In genomic region chr13:104502406-104502805, GRCm38 (mm10) we compare ENCODE assay signal across 20 mouse cellular contexts.
"Had no signal": no experiment of that assay in that cellular context is flagged by ENCODE, and none has a peak within 500 bp of the region (broad histone marks: within the 10 kb centered on the region; RNA-seq: fewer than 3 reads in every experiment).

No protein-coding gene starts in this region.

- H3K4me1 ChIP-seq: liver, embryonic 15.5 days; midbrain, embryonic 10.5 days; midbrain, embryonic 13.5 days; midbrain, embryonic 15.5 days; neural tube, embryonic 12.5 days had no signal

- H3K36me3 ChIP-seq: liver, embryonic 15.5 days; lung, embryonic 15.5 days; midbrain, embryonic 10.5 days; midbrain, embryonic 13.5 days; midbrain, embryonic 15.5 days; neural tube, embryonic 12.5 days had no signal

- H3K9ac ChIP-seq: liver, embryonic 15.5 days; liver, postnatal 0 days; lung, embryonic 15.5 days; midbrain, embryonic 13.5 days; midbrain, embryonic 15.5 days; neural tube, embryonic 12.5 days had no signal

- H3K27me3 ChIP-seq: liver, embryonic 15.5 days; lung, embryonic 15.5 days; midbrain, embryonic 13.5 days; midbrain, embryonic 15.5 days; neural tube, embryonic 12.5 days had no signal

- ATAC-seq: liver, postnatal 0 days; lung, postnatal 0 days; midbrain, embryonic 13.5 days; midbrain, embryonic 15.5 days had no signal

- H3K4me2 ChIP-seq: liver, embryonic 15.5 days; lung, embryonic 15.5 days; midbrain, embryonic 13.5 days; midbrain, embryonic 15.5 days; neural tube, embryonic 12.5 days had no signal

- DNase-seq: liver, postnatal 0 days; lung, adult 2 months; lung, postnatal 14 days; lung, postnatal 36 days; retina, postnatal 1 day; right cerebral cortex, adult 18-20 months; right cerebral cortex, postnatal 25 days; right cerebral cortex, postnatal 4 days; spleen, adult 18-20 months; thymus, adult 18-20 months; thymus, postnatal 14 days; thymus, postnatal 36 days had no signal

- H3K27ac ChIP-seq: liver, embryonic 15.5 days; lung, embryonic 15.5 days; midbrain, embryonic 10.5 days; midbrain, embryonic 13.5 days; midbrain, embryonic 15.5 days; neural tube, embryonic 12.5 days had no signal

- H3K4me3 ChIP-seq: liver, embryonic 15.5 days; lung, embryonic 15.5 days; midbrain, embryonic 10.5 days; midbrain, embryonic 13.5 days; midbrain, embryonic 15.5 days; myocyte; neural tube, embryonic 12.5 days had no signal

- H3K9me3 ChIP-seq: liver, embryonic 15.5 days; lung, embryonic 15.5 days; midbrain, embryonic 10.5 days; midbrain, embryonic 13.5 days; midbrain, embryonic 15.5 days; neural tube, embryonic 12.5 days had no signal
